ENCODE assay signal across 8 mouse cellular contexts in genomic region chr2:75832781-75833180, GRCm38 (mm10). TPM values are rescaled to one million over a fixed set of nuclear protein-coding genes. Genes with fewer than 3 reads are reported as not detected.
A peak's percentile ranks its signal among the peaks of the same experiment; 100 is the strongest.
DNase-seq lines count a peak whose midpoint lies in the region; ATAC-seq and TF ChIP-seq lines count a peak whose summit lies in the region.

No protein-coding gene starts in this region.

- TF ChIP-seq POLR2A in heart, adult 2 months (IDR thresholded peaks at IDR 0.05; ENCODE audit: insufficient read depth, low read depth, low read length): no peak

- H3K36me3 ChIP-seq in heart, adult 2 months (ENCODE audit: control insufficient read depth, insufficient read depth, low read length): peaks cover 5% of the 10 kb centered on the region; the same call in 1 of the 2 replicates
- H3K36me3 ChIP-seq in forebrain, embryonic 10.5 days (replicated peaks): peaks cover 4% of the 10 kb centered on the region; the same call in 1 of the 2 replicates
- H3K36me3 ChIP-seq in liver, embryonic 14.5 days (replicated peaks; ENCODE audit: control insufficient read depth, insufficient read depth, low read depth): no peaks in the 10 kb centered on the region

- H3K9ac ChIP-seq in heart, adult 2 months (ENCODE audit: low read depth, low read length): peak overlapping the region; percentile 91
- peak overlapping the region; percentile 90 for H3K9ac ChIP-seq in liver, embryonic 14.5 days (replicated peaks)

- TF ChIP-seq EP300 in heart, adult 2 months (IDR thresholded peaks at IDR 0.05; ENCODE audit: insufficient read depth, low read depth, low read length): no peak
- TF ChIP-seq EP300 in liver, embryonic 14.5 days (IDR thresholded peaks at IDR 0.05; ENCODE audit: low read depth): no peak

- 0% methylated on average over 5 of the region's 5 CpGs for WGBS in heart, adult 2 months
- WGBS in forebrain, embryonic 10.5 days: 2% methylated on average over 5 of the region's 5 CpGs
- 1% methylated on average over 5 of the region's 5 CpGs for whole genome bisulfite sequencing in liver, embryonic 14.5 days (ENCODE audit: insufficient replicate concordance)

- peaks cover 7% of the 10 kb centered on the region for H3K79me2 ChIP-seq in heart, adult 2 months (replicated peaks; ENCODE audit: control insufficient read depth, insufficient read depth, low read length)

- peak overlapping the region; percentile 82 for H3K4me3 ChIP-seq in heart, adult 2 months
- peak overlapping the region; percentile 66 for H3K4me3 ChIP-seq in forebrain, embryonic 10.5 days
- H3K4me3 ChIP-seq in liver, embryonic 14.5 days (ENCODE audit: insufficient read depth in 1 of 2, low read depth in 2 of 2, low read length in 2 of 2): peak overlapping the region; percentile 80 to 96

- H3K4me2 ChIP-seq in liver, embryonic 14.5 days (ENCODE audit: low read depth): peak overlapping the region; percentile 85

- H3K27me3 ChIP-seq in heart, adult 2 months (ENCODE audit: control insufficient read depth, insufficient read depth, low read length): no peaks in the 10 kb centered on the region
- H3K27me3 ChIP-seq in forebrain, embryonic 10.5 days (ENCODE audit: poor library complexity, severe bottlenecking): no peaks in the 10 kb centered on the region
- no peaks in the 10 kb centered on the region for H3K27me3 ChIP-seq in liver, embryonic 14.5 days (ENCODE audit: control insufficient read depth, insufficient read depth, low read length)

- peak overlapping the region; percentile 81 for H3K27ac ChIP-seq in heart, adult 2 months
- H3K27ac ChIP-seq in forebrain, embryonic 10.5 days: peak overlapping the region; percentile 94
- H3K27ac ChIP-seq in liver, embryonic 14.5 days: peak overlapping the region; percentile 65; the same call in 1 of the 2 replicates

- no peaks in the 10 kb centered on the region for H3K9me3 ChIP-seq in forebrain, embryonic 10.5 days
- H3K9me3 ChIP-seq in liver, embryonic 14.5 days (ENCODE audit: control insufficient read depth, low read length): no peaks in the 10 kb centered on the region

- TF ChIP-seq CTCF in heart, adult 2 months (IDR thresholded peaks at IDR 0.05): no peak
- no peak for TF ChIP-seq CTCF in liver, embryonic 14.5 days (IDR thresholded peaks at IDR 0.05; ENCODE audit: low read depth)

- peaks cover 7% of the 10 kb centered on the region for H3K4me1 ChIP-seq in heart, adult 2 months (ENCODE audit: control insufficient read depth, insufficient read depth, low read length)
- peaks cover 29% of the 10 kb centered on the region for H3K4me1 ChIP-seq in forebrain, embryonic 10.5 days
- H3K4me1 ChIP-seq in liver, embryonic 14.5 days (replicated peaks; ENCODE audit: control insufficient read depth in 2 of 2, insufficient read depth in 2 of 2, low read length in 1 of 2): peaks cover 6 to 16% of the 10 kb centered on the region in 2 experiments

- no peak for DNase-seq in heart, adult 2 months
- DNase-seq in heart, adult 18-20 months: no peak
- DNase-seq in A20 (ENCODE audit: low read depth, low spot score): peak; percentile 33
- no peak for DNase-seq in forebrain, embryonic 10.5 days (ENCODE audit: extremely low spot score, low spot score)
- no peak for DNase-seq in liver, embryonic 14.5 days (ENCODE audit: low read depth in 3 of 3, low spot score in 3 of 3)
- DNase-seq in thymus, postnatal 25 days: no peak
- no peak for DNase-seq in ovary, postnatal 36 days (ENCODE audit: low spot score)
- no peak for DNase-seq in urinary bladder, postnatal 36 days (ENCODE audit: low spot score in 2 of 2)

- intact Hi-C loops in heart, adult 2 months (cut with DNase I): no loop called here

- no peak for ATAC-seq in liver, embryonic 14.5 days (ENCODE audit: insufficient read depth)

RNA-seq across cellular contexts. Expression of gene Agps, which starts 0.8 kb away (rescaled TPM):
- 10 to 100 TPM; 30.7 to 30.8 TPM for total RNA-seq in heart, adult 2 months (2021)
- 4.7 and 9.8 TPM in 2 replicates for polyA plus RNA-seq in heart, adult 2 months (2012; rRNA removed)
- total RNA-seq in heart, adult 18-20 months (2021): 10 to 100 TPM; 32.4 to 33.7 TPM
- polyA plus RNA-seq in forebrain, embryonic 10.5 days (2016; fragmentation: Nextera tagmentation; extraction: Ambion mirVana): 41.4 and 43.4 TPM in 2 replicates
- polyA plus RNA-seq in liver, embryonic 14.5 days (2012; rRNA removed): 4.1 and 5.6 TPM in 2 replicates
- 13.8 and 14.3 TPM in 2 replicates for polyA plus RNA-seq in liver, embryonic 14.5 days (2014; fragmentation: Nextera tagmentation; extraction: Ambion mirVana)
